Comparison of ENCODE assay signal across 24 mouse cellular contexts in the genomic region with DNA sequence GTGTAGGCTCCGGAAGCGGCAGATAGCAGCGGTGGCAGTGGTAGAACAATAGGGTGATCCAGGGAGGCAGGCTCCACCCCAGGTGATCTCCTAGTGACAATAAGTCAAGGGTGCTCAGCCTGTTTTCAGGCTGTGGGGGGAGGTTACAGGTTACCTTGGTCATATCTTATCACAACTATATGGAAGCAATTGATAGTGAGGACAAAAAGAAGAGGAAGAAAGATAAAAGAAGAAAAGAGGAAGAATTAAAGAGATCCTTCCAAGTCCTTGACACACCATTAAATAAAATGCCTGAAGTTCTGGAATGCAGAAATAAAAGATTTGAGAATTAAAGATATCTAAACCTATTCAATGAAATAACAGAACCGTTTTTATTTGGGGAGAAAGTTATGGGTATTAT. TPM values are rescaled to one million over a fixed set of nuclear protein-coding genes. Genes with fewer than 3 reads are reported as not detected.
"Had no signal": no experiment of that assay in that cellular context is flagged by ENCODE, and none has a peak within 500 bp of the region (broad histone marks: within the 10 kb centered on the region; RNA-seq: fewer than 3 reads in every experiment).

No protein-coding gene starts in this region.

- H3K27ac ChIP-seq: neural tube, embryonic 13.5 days; neural tube, embryonic 15.5 days; stomach, embryonic 15.5 days; stomach, postnatal 0 days had no signal

- H3K9me3 ChIP-seq: neural tube, embryonic 13.5 days; neural tube, embryonic 15.5 days; stomach, embryonic 15.5 days had no signal

- H3K9ac ChIP-seq: neural tube, embryonic 13.5 days; neural tube, embryonic 15.5 days; stomach, embryonic 15.5 days had no signal

- H3K36me3 ChIP-seq: neural tube, embryonic 13.5 days; neural tube, embryonic 15.5 days; stomach, embryonic 15.5 days had no signal

- DNase-seq: retina, postnatal 1 day; right cerebral cortex, adult 18-20 months; right cerebral cortex, postnatal 14 days; right cerebral cortex, postnatal 25 days; right cerebral cortex, postnatal 4 days; spleen, adult 18-20 months; thymus, adult 18-20 months; thymus, adult 2 months; thymus, postnatal 14 days; thymus, postnatal 25 days; thymus, postnatal 36 days; thymus, postnatal 4 days had no signal

- H3K4me3 ChIP-seq: neural tube, embryonic 13.5 days; neural tube, embryonic 15.5 days; stomach, embryonic 15.5 days had no signal

- H3K27me3 ChIP-seq: neural tube, embryonic 13.5 days; neural tube, embryonic 15.5 days; stomach, embryonic 15.5 days had no signal

- H3K4me1 ChIP-seq: neural tube, embryonic 13.5 days; neural tube, embryonic 15.5 days; stomach, embryonic 15.5 days had no signal

RNA-seq across cellular contexts. Expression of a gene that starts 17.6 kb away (rescaled TPM):
- total RNA-seq: neutrophil, adult 5-6 weeks had no signal
- polyA plus RNA-seq: neural tube, embryonic 13.5 days; neural tube, embryonic 14.5 days; neural tube, embryonic 15.5 days; small intestine, adult 2 months; spleen, adult 2 months; stomach, embryonic 14.5 days; stomach, embryonic 15.5 days; stomach, embryonic 16.5 days; stomach, postnatal 0 days; thymus, adult 2 months; thymus, postnatal 0 days; urinary bladder, adult 2 months had no signal

RNA-seq across cellular contexts. Expression of a gene that starts 51.4 kb away (rescaled TPM):
- polyA plus RNA-seq: neural tube, embryonic 14.5 days had no signal
